Mouse (Mus musculus) macrophage (primary cell): ENCODE results near the gene Rab20. TPM values are rescaled to one million over a fixed set of nuclear protein-coding genes. Genes with fewer than 3 reads are reported as not detected.

Source experiments
- H3K27ac ChIP-seq: fragments of 350-480 bp; formaldehyde crosslinking; 2 replicates; pipeline ENCODE4 v1.9.0; 2021
- H3K36me3 ChIP-seq: fragments of 350-480 bp; formaldehyde crosslinking; 2 replicates; pipeline ENCODE4 v1.9.0; 2021; ENCODE audit errors: inconsistent target
- H3K4me3 ChIP-seq: fragments of 350-480 bp; formaldehyde crosslinking; 2 replicates; pipeline ENCODE4 v1.9.0; 2021; ENCODE audit errors: inconsistent target
- H3K79me2 ChIP-seq: fragments of 350-480 bp; formaldehyde crosslinking; 2 replicates; pipeline ENCODE4 v1.9.0; 2021; ENCODE audit errors: inconsistent target
- WGBS: methylation state at CpG from one replicate; pipeline ENCODE4 v1.1.7; 2026; ENCODE audit warnings: inconsistent platforms; ENCODE audit not compliant: missing documents; 5-methylcytosine and 5-hydroxymethylcytosine counted together
- polyA plus RNA-seq: library from polyadenylated mRNA; stranded (reverse); fragments of 250-400 nt; gene quantifications from 3 replicates; pipeline ENCODE4 v1.2.4, GENCODE M21; 2018; ENCODE audit warnings: inconsistent platforms
- total RNA-seq, 78 experiments: library from RNA; depleted of rRNA; stranded (reverse); fragments of 250-400 nt; gene quantifications; 1 replicate in 9 of 78; 2 replicates in 24 of 78; 3 replicates in 43 of 78; 4 replicates in 2 of 78; pipeline ENCODE4 v1.2.4; 2018; ENCODE audit warnings: inconsistent platforms in 56 of 78

Rab20 gene
- 100 to 1,000 TPM in 16 of 26 experiments, 10 to 100 TPM in 10; 27.6 to 226 (median 130) TPM for total RNA-seq (2018; cell fraction: chromatin; rRNA removed)
- 100 to 1,000 TPM in 15 of 26 experiments, 10 to 100 TPM in 11; 37.4 to 240 (median 123) TPM for total RNA-seq (2018; cell fraction: cytosol; rRNA removed)
- total RNA-seq (2018; cell fraction: nucleus; rRNA removed) = 100 to 1,000 TPM in 19 of 26 experiments, 10 to 100 TPM in 7; 23.3 to 210 (median 160) TPM
- polyA plus RNA-seq = 31.9 to 52.1 TPM (median 35.7 TPM) in 3 replicates

DNA sequence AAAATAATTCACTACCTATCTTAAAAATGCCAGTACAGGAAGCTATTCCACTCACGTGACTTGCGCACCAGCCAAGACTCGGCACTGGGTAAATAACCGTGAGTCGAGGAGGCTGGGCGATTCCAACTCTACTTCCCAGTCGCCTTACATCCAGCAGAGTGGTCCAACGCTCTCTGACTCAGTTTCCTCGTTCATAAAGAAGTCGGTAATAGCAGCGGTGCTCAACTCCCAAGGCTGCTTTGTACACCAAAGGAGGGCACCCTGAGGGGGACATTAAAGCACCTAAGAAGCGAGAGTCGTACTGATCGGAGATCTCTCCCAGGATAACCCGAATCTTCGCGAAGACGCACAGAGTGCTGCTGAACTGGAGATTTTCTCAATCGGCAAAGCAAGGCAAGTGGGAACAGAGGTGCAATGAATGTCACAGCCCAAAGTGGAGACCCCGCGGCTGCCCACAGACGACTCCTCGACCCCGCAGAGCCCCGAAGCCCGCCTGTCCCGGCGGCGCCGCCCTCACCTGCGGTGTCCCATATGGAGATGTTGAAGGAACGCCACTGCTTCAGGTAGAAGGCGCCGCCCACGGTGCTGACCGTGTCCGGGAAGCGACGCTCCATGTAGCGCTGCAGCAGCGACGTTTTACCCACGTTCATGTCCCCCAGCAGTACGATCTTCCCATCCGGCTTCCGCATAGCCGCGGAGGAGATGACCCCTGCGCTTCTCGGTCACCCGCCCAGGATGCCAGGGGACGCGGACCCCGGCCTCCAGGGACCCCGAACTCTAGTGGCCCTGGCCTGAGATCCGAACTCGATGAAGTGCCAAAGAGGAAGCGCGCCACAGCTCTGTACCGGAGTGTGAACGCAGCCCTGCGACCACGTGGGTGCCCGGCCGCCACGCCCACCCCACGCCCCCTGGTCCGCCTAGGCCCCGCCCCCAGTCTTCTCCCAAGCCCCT lies at the start of gene Rab20:
Gene Rab20 (minus strand): TSS at position 900 of the 951 bp plus-strand sequence.
- Histone ChIP-seq H3K36me3 (no peaks in the 10 kb centered on the region), H3K4me3 (peak within 1 kb of the TSS; percentile 75), H3K27ac (peak within 1 kb of the TSS; percentile 82), H3K79me2 (peaks cover 52% of the 10 kb centered on the region)
- under 1% methylated on average over 66 of the region's 69 CpGs for WGBS

DNA sequence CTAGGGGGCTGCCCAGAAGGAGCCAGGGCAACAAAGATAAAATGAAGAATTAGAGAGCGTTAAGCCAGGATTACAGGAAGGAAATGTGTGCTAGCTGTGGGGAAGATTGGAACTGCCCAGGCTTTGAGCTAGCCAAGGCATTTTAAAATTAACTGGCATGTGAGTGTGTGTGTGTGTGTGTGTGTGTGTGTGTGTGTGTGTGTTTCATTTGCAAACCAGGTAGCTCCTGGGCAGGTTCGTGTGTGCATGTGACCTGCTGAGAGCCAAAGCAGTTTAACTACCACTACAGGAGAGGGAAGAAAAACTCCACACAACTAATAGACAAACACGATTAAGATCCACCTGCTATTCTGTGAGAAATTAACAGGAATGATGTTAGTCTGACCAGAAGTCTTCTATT lies 44.8 kb upstream of the Rab20 start:
- 81% methylated on average over 3 of the region's 3 CpGs for WGBS
- peaks cover 15% of the 10 kb centered on the region; the same call in 1 of the 2 replicates for H3K36me3 ChIP-seq

DNA sequence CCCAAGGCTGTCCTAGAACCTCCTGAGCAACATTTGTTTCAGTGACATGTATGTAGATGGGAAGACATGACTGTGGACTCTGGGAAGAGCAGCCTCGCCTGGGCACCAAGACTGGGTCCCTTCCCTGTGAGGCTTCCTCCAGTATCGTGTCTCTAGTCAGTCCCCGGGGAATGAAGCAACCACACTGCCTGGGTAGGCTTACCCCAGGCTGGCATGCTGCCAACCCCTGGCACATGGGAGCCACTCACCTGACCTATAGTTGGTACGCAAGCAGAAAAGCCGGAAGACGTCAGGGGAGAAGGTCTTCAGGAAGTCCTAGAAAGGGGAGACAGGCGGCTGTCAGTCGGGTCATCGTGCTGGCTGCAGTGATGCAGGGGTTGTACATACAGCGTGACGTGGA lies 40.2 kb upstream of the Rab20 start:
- H3K36me3 ChIP-seq = peaks cover 35% of the 10 kb centered on the region
- WGBS = 85% methylated on average over 11 of the region's 11 CpGs
- H3K79me2 ChIP-seq = no peaks in the 10 kb centered on the region
- no peak overlapping the region for H3K4me3 ChIP-seq
- H3K27ac ChIP-seq = no peak overlapping the region

More for the DNA sequence above, 44.8 kb upstream of the Rab20 start:
- Histone ChIP-seq H3K4me3 (no peak overlapping the region), H3K27ac (no peak overlapping the region), H3K79me2 (no peaks in the 10 kb centered on the region)

DNA sequence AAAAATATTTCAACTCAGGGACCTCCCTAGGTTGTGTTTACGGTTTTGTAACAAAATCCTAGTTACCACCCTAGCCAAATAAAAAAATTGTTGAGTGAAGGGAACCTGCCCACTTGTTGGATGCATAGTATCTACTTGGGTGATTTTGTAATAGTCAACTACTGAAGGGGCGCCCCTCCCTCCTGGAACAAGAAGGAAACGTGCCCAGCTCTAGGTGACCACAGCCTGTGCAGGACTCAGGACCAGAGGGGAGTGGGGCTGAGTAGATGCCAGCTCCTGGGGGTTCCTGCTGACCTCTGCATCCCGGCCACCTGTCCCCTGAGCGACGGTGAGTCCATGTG lies 39.5 kb upstream of the Rab20 start:
- no peak overlapping the region for H3K27ac ChIP-seq
- peaks cover 41% of the 10 kb centered on the region for H3K36me3 ChIP-seq
- 78% methylated on average over 6 of the region's 6 CpGs for WGBS
- H3K79me2 ChIP-seq = no peaks in the 10 kb centered on the region
- H3K4me3 ChIP-seq = no peak overlapping the region

DNA sequence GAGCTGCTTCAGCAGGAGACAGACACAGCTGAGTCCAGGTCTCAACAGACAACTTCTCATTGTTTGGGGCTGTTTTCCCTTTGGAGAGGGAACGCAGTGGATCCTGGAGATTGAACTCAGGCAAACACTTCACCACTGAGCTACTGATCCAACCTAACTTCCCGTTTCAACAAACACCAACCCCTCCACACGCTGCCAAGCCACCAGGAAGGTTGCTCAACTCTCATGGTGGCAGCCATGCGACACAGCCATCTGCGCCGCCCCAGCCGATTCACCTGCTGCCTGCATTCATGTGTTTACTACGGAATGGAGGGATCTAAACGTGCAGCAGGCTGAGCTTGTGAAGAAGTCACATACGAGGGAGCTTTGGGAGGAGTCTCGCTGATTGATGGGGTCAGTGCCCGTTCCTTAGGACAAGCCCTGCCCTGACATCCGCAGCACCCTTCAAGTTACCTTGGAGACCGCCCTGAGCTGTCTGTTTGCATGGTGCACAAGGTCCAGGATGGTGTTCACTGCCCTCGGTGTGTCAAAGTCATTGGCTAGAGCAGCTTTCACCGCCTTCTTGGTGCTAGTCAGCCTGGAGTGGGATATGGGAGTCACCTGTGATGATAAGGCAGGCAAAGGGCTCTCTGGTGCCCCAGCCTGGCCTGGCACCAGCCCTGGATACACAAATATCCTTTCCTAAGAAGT lies 39.0 kb upstream of the Rab20 start:
- no peak overlapping the region for H3K4me3 ChIP-seq
- peaks cover 45% of the 10 kb centered on the region for H3K36me3 ChIP-seq
- WGBS = 40% methylated on average over 15 of the region's 16 CpGs
- H3K27ac ChIP-seq = no peak overlapping the region
- no peaks in the 10 kb centered on the region for H3K79me2 ChIP-seq

DNA sequence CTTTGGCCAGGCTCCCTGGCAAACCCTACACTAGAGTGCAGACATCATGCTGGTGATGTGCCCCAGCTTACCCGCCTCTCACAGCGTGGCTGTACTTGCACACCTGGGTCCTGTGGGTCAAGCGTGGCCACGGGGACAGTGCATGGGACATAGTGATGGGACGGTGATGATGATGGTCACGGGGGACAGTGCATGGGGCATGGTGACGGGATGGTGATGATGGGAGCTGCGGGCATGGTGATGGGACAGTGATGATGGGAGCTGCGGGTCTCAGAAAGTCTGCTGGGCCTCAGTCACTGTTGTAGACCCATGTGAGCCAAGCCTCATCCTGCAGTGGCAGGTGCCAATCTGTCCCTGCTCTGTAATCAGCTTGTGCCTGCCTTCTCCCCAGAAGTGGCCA lies 37.8 kb upstream of the Rab20 start:
- WGBS = 97% methylated on average over 9 of the region's 9 CpGs
- no peak overlapping the region for H3K27ac ChIP-seq
- no peak overlapping the region for H3K4me3 ChIP-seq
- H3K36me3 ChIP-seq = peaks cover 50% of the 10 kb centered on the region
- H3K79me2 ChIP-seq = no peaks in the 10 kb centered on the region

DNA sequence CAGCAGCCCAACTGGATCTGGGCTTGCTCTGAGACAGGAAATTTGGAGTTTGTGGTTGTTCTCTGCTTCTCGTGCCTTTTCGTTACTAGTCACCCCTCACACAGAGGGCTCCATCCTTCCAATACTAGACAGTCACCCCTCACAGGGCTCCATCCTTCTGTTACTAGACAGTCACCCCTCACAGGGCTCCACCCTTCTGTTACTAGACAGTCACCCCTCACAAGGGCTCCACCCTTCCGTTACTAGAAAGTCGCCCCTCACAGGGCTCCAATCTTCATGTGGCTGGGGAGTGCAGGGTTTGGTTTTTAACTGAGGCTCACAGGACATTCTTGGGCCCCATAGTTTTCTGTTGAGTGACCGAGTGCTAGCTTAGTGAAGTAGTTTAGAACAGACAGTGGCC lies 34.7 kb upstream of the Rab20 start:
- Histone ChIP-seq H3K36me3 (peaks cover 70% of the 10 kb centered on the region), H3K4me3 (no peak overlapping the region), H3K27ac (no peak overlapping the region), H3K79me2 (no peaks in the 10 kb centered on the region)
- 87% methylated on average over 5 of the region's 5 CpGs for WGBS

DNA sequence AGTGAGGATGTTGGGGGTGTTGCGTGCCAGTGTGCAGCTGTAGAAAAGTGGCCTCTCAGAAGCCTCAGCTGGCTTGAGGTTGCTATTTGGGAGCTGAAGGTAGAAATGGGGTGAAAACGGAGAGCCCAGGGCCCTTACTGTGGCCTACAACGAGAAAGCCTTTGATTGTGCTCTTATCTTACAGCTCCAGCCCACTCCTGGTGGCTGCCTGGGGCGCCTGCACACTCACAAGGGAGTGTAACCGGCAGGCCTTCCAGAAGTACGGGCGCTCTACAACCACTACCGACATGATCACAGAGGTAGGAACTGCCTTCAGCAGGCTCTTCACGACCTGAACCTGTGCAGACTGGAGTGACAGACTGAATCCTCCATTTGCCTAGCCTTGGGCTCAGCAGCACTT lies 34.2 kb upstream of the Rab20 start:
- H3K27ac ChIP-seq = no peak overlapping the region
- no peak overlapping the region for H3K4me3 ChIP-seq
- WGBS = 94% methylated on average over 9 of the region's 9 CpGs
- H3K79me2 ChIP-seq = no peaks in the 10 kb centered on the region
- H3K36me3 ChIP-seq = peaks cover 71% of the 10 kb centered on the region

DNA sequence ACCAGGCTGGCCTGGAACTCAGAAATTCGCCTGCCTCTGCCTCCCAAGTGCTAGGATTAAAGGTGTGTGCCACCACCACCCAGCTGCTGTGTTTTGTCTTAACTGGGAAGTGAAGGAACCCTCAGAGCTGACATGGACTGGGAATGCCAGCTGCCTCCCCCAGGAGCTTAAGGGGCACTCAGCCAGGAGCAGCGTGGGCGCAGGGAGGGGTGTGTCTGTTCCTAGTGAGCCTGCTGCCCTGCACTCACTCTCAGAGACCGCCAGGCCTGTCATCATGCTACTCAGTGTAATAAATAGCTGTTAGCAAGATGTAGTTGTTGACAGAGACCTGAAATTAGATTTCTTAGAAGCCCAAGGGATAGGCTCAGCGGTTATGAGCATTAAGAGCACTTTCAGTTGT lies 32.5 kb upstream of the Rab20 start:
- peaks cover 86% of the 10 kb centered on the region for H3K36me3 ChIP-seq
- H3K27ac ChIP-seq = no peak overlapping the region
- 92% methylated on average over 5 of the region's 5 CpGs for WGBS
- no peak overlapping the region for H3K4me3 ChIP-seq
- H3K79me2 ChIP-seq = no peaks in the 10 kb centered on the region

DNA sequence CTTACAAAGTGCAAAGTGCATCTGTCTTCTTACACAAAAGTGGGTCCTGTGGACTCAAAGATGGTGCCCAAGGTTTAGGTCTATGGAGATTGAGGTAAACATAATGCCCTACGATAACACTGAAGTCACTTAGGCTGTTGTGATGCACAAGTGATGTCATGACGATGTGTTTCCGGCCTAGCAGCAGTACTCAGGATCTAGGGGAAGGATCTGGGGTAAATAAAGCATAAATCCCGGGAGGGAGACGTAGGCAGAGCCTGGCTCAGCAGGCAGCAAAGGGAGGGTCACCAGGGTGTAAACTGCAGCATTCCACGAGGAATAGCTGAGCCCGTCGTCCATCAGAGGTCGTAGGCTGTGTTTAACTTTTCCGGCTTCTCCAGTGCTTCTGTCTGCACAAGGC lies 30.4 kb upstream of the Rab20 start:
- Histone ChIP-seq H3K79me2 (no peaks in the 10 kb centered on the region), H3K27ac (no peak overlapping the region), H3K36me3 (peaks cover 93% of the 10 kb centered on the region), H3K4me3 (no peak overlapping the region)
- 96% methylated on average over 10 of the region's 10 CpGs for WGBS

DNA sequence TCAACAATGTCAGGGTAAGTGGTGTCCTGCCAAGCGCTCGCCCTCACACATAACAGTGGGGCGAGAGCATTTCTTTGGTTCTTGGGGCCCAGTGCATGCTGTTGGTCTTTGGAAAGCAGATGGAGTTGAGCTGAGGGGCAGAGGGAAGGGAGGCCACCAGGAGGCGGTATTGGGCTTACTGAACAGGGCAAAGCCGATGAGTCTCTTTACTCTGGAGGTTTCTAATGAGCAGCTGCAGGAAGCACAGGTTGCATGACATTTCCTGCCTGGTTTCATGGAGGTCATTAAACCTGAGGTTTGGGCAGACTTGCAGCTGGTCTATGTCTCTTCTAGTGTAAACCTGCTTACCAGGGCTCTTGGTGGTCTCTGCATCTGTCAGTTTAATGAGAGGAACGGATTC lies 28.3 kb upstream of the Rab20 start:
- peaks cover 10% of the 10 kb centered on the region for H3K79me2 ChIP-seq
- H3K36me3 ChIP-seq = peaks cover 88% of the 10 kb centered on the region
- no peak overlapping the region for H3K4me3 ChIP-seq
- 59% methylated on average over 6 of the region's 6 CpGs for WGBS
- no peak overlapping the region for H3K27ac ChIP-seq

DNA sequence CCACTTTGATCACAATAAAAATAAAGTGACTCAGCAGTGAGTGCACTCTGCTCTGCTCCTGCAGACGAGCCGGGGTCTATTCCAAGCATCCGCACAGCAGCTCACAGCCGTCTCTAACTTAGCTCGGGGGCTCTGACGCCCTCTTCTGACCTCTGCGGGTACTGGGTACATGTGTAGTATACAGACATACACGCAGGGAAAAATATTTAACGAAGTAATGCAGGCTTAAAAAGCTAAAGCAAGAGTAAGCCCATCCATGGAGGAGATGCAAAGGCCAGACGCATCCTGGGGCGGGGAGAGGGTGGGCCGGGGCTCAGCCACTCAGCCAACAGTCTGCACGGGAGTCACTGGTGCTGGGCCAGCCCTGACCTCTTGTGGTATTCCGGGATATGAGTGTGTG lies 27.6 kb upstream of the Rab20 start:
- 96% methylated on average over 14 of the region's 14 CpGs for WGBS
- peaks cover 18% of the 10 kb centered on the region for H3K79me2 ChIP-seq
- no peak overlapping the region for H3K27ac ChIP-seq
- peaks cover 81% of the 10 kb centered on the region for H3K36me3 ChIP-seq
- no peak overlapping the region for H3K4me3 ChIP-seq

DNA sequence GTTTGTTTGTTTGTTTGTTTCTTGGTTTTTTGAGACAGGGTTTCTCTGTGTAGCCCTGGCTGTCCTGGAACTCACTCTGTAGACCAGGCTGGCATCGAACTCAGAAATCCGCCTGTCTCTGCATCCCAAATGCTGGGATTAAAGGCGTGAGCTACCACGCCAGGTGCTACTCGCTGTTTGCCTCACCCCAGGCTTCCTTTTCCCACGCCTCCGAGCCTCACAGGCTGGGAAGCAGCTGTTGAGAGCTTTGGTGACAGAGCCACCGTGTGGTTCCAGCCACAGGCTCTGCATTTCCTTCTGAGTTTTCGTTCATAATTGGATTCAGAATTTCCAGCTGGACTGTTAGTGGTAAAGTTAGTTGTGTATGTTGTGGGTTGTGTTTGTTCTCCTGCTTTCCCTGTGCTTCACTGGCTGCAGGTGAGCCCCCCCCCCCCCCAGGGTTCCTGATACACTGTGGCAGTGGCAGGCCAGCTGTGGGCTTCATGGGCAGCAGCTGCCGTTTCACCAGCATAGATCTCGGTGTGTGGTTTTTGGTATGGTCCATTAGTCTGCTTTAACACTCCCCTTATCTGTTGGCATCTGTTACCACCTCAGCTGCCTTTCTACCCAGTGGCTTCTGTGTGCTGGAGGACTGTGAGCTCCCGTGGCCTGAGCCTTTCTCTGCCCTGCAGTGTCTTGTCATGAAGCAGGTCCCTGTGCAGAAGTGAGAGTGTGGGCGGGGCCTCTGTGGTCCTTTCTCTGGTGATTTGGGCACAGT lies 25.1 kb upstream of the Rab20 start:
- Histone ChIP-seq H3K4me3 (no peak overlapping the region), H3K27ac (no peak overlapping the region), H3K79me2 (peaks cover 42% of the 10 kb centered on the region), H3K36me3 (peaks cover 57% of the 10 kb centered on the region)
- 84% methylated on average over 13 of the region's 13 CpGs for WGBS

DNA sequence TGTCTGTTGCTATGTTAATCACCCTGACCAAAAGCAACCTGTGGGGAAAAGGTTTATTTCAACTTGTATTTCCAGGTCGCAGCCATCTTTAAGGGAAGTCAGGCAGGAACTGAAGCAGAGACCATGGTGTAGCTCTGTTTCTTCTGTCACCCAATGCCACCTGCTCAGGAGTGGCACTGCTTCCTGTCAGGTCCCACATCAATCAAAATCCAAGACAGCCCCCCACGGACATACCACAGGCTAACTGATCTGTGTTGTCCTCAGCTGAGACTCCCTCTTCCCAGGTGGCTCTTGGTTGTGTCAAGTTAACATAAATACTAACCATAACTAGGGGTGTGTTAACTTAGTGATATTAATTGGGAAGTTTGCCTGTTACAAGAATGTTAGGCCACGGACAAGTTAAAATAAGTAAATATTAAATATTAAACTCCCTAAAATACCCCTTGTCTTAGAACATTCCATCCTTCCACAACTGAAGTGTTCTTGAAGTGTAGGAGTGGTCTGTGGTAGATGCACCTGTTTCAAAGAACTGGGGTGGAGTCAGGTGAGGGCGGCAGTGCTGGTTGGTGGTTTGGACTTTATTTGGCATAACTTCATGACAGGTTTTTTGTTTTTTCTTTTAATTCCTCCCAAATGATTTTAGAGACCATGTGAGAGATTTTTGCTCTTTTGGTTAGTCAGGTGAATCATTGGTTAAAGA lies 20.4 kb upstream of the Rab20 start:
- H3K79me2 ChIP-seq = peaks cover 53% of the 10 kb centered on the region
- peak overlapping the region; percentile 82; the same call in 1 of the 2 replicates for H3K4me3 ChIP-seq
- H3K27ac ChIP-seq = no peak overlapping the region
- H3K36me3 ChIP-seq = peaks cover 17% of the 10 kb centered on the region
- 78% methylated on average over 4 of the region's 4 CpGs for WGBS
